Mouse (Mus musculus): Measurements from ENCODE around the gene Vmn1r184.
"Not testable (repeated sequence)": the region's sequence is repeated elsewhere in the genome, so short reads cannot be mapped to it uniquely, and the experiment has no call there.

- TF ChIP-seq POLR2A (IDR thresholded peaks at IDR 0.05; ENCODE audit: borderline replicate concordance, control insufficient read depth, low read depth, low read length); CTCF (IDR thresholded peaks at IDR 0.05; ENCODE audit: control insufficient read depth, insufficient read depth, low read length): not testable (repeated sequence)
These were observed 55.1 kb downstream of the Vmn1r184 start for GRCm38 (mm10) chr7:26315194-26315593.
